Mouse (Mus musculus): Measurements from ENCODE around the gene Repin1. TPM values are rescaled to one million over a fixed set of nuclear protein-coding genes. Genes with fewer than 3 reads are reported as not detected.

The Repin1 gene
- total RNA-seq, 2 experiments from 2014 or later: 18.5 to 19.0 TPM

GRCm38 (mm10) chr6:48573280-48573679 lies 20.4 kb upstream of the Repin1 start:
- intact Hi-C loops (cut with DNase I; ENCODE audit: low total_unique reads): no loop called here
- no peak for DNase-seq

- intact Hi-C loops (cut with DNase I; ENCODE audit: low total_unique reads): no loop called here
Observed at GRCm38 (mm10) chr6:48573981-48574380, 19.7 kb upstream of the Repin1 start.

GRCm38 (mm10) chr6:48578736-48579135 lies 14.9 kb upstream of the Repin1 start:
- intact Hi-C loops (cut with DNase I; ENCODE audit: low total_unique reads): no loop called here
- DNase-seq: no peak

More at GRCm38 (mm10) chr6:48573981-48574380, 19.7 kb upstream of the Repin1 start:
- DNase-seq: no peak

GRCm38 (mm10) chr6:48579215-48579648 lies 14.5 kb upstream of the Repin1 start:
- intact Hi-C loops (cut with DNase I; ENCODE audit: low total_unique reads): no loop called here

GRCm38 (mm10) chr6:48581257-48581656 lies 12.4 kb upstream of the Repin1 start:
- intact Hi-C loops (cut with DNase I; ENCODE audit: low total_unique reads): loop anchor here (5.0 kb wide), 1 partner anchor 61 kb away; no protein-coding TSS in a partner anchor

More at GRCm38 (mm10) chr6:48579215-48579648, 14.5 kb upstream of the Repin1 start:
- no peak for DNase-seq

GRCm38 (mm10) chr6:48582037-48582436 lies 11.6 kb upstream of the Repin1 start:
- intact Hi-C loops (cut with DNase I; ENCODE audit: low total_unique reads): loop anchor here (5.0 kb wide), 1 partner anchor 60 kb away; no protein-coding TSS in a partner anchor
- no peak for DNase-seq

More at GRCm38 (mm10) chr6:48581257-48581656, 12.4 kb upstream of the Repin1 start:
- DNase-seq: no peak

GRCm38 (mm10) chr6:48589194-48589750 lies 4.4 kb upstream of the Repin1 start, which contains the start of gene Gm45021:
Gene Gm45021 (plus strand): TSS chr6:48589610.
- intact Hi-C loops (cut with DNase I; ENCODE audit: low total_unique reads): no loop called here
- no peak for DNase-seq

GRCm38 (mm10) chr6:48591221-48591845 lies 2.4 kb upstream of the Repin1 start:
- intact Hi-C loops (cut with DNase I; ENCODE audit: low total_unique reads): loop anchor here (5.0 kb wide), 1 partner anchor 44 kb away; no protein-coding TSS in a partner anchor
- DNase-seq: no peak

GRCm38 (mm10) chr6:48591871-48592270 lies 1.8 kb upstream of the Repin1 start:
- DNase-seq: no peak
- intact Hi-C loops (cut with DNase I; ENCODE audit: low total_unique reads): loop anchor here (5.0 kb wide), 1 partner anchor 45 kb away; no protein-coding TSS in a partner anchor

GRCm38 (mm10) chr6:48594043-48594738 lies 508 bp downstream of the Repin1 start:
- peak; percentile 34 for DNase-seq
- intact Hi-C loops (cut with DNase I; ENCODE audit: low total_unique reads): loop anchor here (5.0 kb wide), 1 partner anchor 47 kb away; no protein-coding TSS in a partner anchor

- intact Hi-C loops (cut with DNase I; ENCODE audit: low total_unique reads): no loop called here
- DNase-seq: peak; percentile 9
Observed at GRCm38 (mm10) chr6:48595278-48595677, 1.6 kb downstream of the Repin1 start.

GRCm38 (mm10) chr6:48596545-48597232 lies 3.0 kb downstream of the Repin1 start:
- no peak for DNase-seq
- intact Hi-C loops (cut with DNase I; ENCODE audit: low total_unique reads): no loop called here

- intact Hi-C loops (cut with DNase I; ENCODE audit: low total_unique reads): no loop called here
- DNase-seq: no peak
Observed at GRCm38 (mm10) chr6:48597233-48597625, 3.5 kb downstream of the Repin1 start.

- intact Hi-C loops (cut with DNase I; ENCODE audit: low total_unique reads): no loop called here
- DNase-seq: no peak
Observed at GRCm38 (mm10) chr6:48600594-48600993, 6.9 kb downstream of the Repin1 start.

GRCm38 (mm10) chr6:48601271-48602079 lies 7.8 kb downstream of the Repin1 start, which contains the start of gene Zfp775:
Gene Zfp775 (plus strand): TSS chr6:48602063.
- intact Hi-C loops (cut with DNase I; ENCODE audit: low total_unique reads): no loop called here
- DNase-seq: peak; percentile 99

- DNase-seq: peak; percentile 27
- intact Hi-C loops (cut with DNase I; ENCODE audit: low total_unique reads): no loop called here
Observed at GRCm38 (mm10) chr6:48602080-48602741, 8.5 kb downstream of the Repin1 start.

- DNase-seq: no peak
Observed at GRCm38 (mm10) chr6:48608124-48608523, 14.4 kb downstream of the Repin1 start.

GRCm38 (mm10) chr6:48609512-48609911 lies 15.8 kb downstream of the Repin1 start:
- intact Hi-C loops (cut with DNase I; ENCODE audit: low total_unique reads): no loop called here
- DNase-seq: no peak

More at GRCm38 (mm10) chr6:48608124-48608523, 14.4 kb downstream of the Repin1 start:
- intact Hi-C loops (cut with DNase I; ENCODE audit: low total_unique reads): no loop called here
